Mouse (Mus musculus) small intestine, adult 2 months (tissue): ENCODE data around the gene Htra1. TPM values are rescaled to one million over a fixed set of nuclear protein-coding genes. Genes with fewer than 3 reads are reported as not detected.

Source experiments
- H3K27ac ChIP-seq: fragments of 200-500 bp; 2 replicates; pipeline ENCODE4 v1.5.1; 2012; ENCODE audit warnings: low read depth, low read length, control low read depth, inconsistent platforms; ENCODE audit not compliant: insufficient read depth
- H3K27me3 ChIP-seq: fragments of 200-500 bp; 2 replicates; pipeline ENCODE4 v1.6.1; 2012; ENCODE audit warnings: mild to moderate bottlenecking, moderate library complexity, low read length, inconsistent platforms; ENCODE audit not compliant: control insufficient read depth, insufficient read depth
- H3K36me3 ChIP-seq: fragments of 200-500 bp; 2 replicates; pipeline ENCODE4 v1.6.1; 2012; ENCODE audit warnings: mild to moderate bottlenecking, low read length, control low read depth, inconsistent platforms; ENCODE audit not compliant: control insufficient read depth, insufficient read depth
- H3K4me1 ChIP-seq: fragments of 200-500 bp; 2 replicates; pipeline ENCODE4 v1.6.1; 2012; ENCODE audit warnings: low read length, inconsistent platforms, mixed read lengths; ENCODE audit not compliant: control insufficient read depth, insufficient read depth, insufficient read length
- H3K4me3 ChIP-seq: fragments of 200-500 bp; 2 replicates; pipeline ENCODE4 v1.5.1; 2012; ENCODE audit warnings: low read depth, mild to moderate bottlenecking, control low read depth, inconsistent platforms, low read length, moderate library complexity
- CTCF ChIP-seq: fragments of 200-500 bp; IDR thresholded peaks from 2 replicates; pipeline ENCODE4 v1.5.1; 2012; ENCODE audit warnings: low read depth, mild to moderate bottlenecking, control low read depth, inconsistent platforms, low read length, moderate library complexity, mixed read lengths; ENCODE audit not compliant: insufficient replicate concordance, insufficient read length; ENCODE audit errors: extremely low read depth
- POLR2A ChIP-seq: fragments of 200-500 bp; IDR thresholded peaks from 2 replicates; pipeline ENCODE4 v1.6.1; 2012; ENCODE audit warnings: low read depth, mild to moderate bottlenecking, control low read depth, inconsistent platforms, low read length, moderate library complexity
- WGBS: fragments of 180-500 bp; shearing (Covaris S2); methylation state at CpG from one replicate; pipeline ENCODE4 v1.1.7; 2018; 5-methylcytosine and 5-hydroxymethylcytosine counted together
- polyA plus RNA-seq: library from polyadenylated mRNA; depleted of rRNA; stranded (reverse); fragments of >200 nt; gene quantifications from 2 replicates; pipeline ENCODE4 v1.2.3, GENCODE M21; 2012

The Htra1 gene
- polyA plus RNA-seq, 1 experiment = 35.8 TPM

DNA sequence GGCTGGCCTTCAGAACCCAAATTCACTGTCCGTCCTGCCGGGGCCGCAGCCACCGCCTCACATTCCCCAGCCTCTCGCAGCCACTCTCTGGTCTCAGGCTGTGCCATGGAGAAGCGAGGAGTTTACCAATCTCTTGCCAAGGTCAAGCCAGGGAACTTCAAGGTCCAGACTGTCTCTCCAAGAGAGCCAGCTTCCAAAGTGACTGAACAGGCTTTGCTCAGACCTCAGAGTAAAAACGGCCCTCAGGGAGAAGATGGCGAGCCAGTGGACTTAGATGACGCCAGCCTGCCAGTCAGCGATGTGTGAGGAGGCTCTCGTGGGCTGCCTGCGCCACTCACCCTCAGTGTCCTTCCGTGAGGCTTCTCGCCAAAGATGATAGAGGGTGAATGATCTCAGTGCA lies 25.1 kb upstream of the Htra1 start:
- Histone ChIP-seq H3K4me3 (no peak overlapping the region), H3K4me1 (no peaks in the 10 kb centered on the region), H3K27ac (no peak overlapping the region), H3K27me3 (no peaks in the 10 kb centered on the region), H3K36me3 (peaks cover 40% of the 10 kb centered on the region)
- TF ChIP-seq POLR2A (no peak), CTCF (no peak)
- WGBS = 92% methylated on average over 14 of the region's 14 CpGs

DNA sequence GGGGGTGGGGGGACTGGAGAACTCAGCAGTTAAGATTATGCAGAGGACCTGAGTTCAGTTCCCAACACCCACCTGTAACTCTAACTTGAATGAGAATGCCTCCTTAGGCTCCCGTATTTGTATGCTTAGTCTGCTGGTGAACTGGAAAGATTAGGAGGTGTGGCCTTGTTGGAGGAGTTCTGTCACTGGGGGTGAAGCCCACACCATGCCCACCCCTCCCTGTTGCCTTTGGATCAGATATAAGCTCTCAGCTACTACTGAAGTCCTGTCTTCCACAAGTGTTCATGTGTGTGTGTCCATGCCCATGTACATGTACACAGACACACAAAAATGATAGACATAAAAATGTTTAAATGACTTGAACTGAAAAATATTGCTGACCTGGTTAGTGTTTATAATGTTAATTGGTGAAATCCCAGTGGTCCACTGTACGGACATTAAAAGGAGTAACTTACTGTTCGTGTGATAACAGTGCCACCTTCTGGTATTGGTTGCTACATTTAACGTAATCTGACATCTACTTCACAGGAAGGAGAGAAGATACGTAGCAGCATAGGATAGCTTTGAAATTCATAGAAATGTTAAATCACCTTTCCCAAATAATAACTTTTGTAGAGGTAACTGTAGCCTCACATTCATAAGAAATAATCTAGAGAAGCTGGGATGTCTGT lies 21.1 kb upstream of the Htra1 start:
- 41% methylated on average over 5 of the region's 5 CpGs for WGBS
- Histone ChIP-seq H3K27ac (no peak overlapping the region), H3K36me3 (peaks cover 24% of the 10 kb centered on the region), H3K27me3 (no peaks in the 10 kb centered on the region), H3K4me3 (no peak overlapping the region), H3K4me1 (no peaks in the 10 kb centered on the region)
- TF ChIP-seq POLR2A = no peak
- TF ChIP-seq CTCF = no peak

DNA sequence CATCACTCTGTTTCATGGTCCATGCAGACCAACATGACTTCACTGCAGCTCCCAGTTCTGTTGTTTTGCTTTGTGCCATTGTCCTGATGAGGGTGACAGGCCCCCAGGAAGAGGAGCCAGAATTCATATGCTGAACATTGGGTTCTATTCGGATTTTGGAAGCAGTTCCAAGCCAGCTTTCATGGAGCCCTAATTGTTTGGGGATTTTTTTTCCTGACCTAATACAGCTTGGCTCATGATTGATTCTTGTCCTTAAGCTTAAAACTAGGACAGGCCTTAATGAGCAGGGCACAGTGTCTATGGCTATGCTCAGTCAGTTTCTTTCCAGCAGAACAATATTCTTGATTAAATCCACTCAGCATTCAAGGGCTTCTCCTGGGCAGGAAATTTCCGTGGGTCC lies 17.7 kb upstream of the Htra1 start:
- Histone ChIP-seq H3K27me3 (no peaks in the 10 kb centered on the region), H3K4me1 (no peaks in the 10 kb centered on the region), H3K36me3 (peaks cover 3% of the 10 kb centered on the region; the same call in 1 of the 2 replicates), H3K27ac (no peak overlapping the region), H3K4me3 (no peak overlapping the region)
- TF ChIP-seq POLR2A (no peak), CTCF (no peak)
- WGBS = 63% methylated on average over 2 of the region's 2 CpGs

DNA sequence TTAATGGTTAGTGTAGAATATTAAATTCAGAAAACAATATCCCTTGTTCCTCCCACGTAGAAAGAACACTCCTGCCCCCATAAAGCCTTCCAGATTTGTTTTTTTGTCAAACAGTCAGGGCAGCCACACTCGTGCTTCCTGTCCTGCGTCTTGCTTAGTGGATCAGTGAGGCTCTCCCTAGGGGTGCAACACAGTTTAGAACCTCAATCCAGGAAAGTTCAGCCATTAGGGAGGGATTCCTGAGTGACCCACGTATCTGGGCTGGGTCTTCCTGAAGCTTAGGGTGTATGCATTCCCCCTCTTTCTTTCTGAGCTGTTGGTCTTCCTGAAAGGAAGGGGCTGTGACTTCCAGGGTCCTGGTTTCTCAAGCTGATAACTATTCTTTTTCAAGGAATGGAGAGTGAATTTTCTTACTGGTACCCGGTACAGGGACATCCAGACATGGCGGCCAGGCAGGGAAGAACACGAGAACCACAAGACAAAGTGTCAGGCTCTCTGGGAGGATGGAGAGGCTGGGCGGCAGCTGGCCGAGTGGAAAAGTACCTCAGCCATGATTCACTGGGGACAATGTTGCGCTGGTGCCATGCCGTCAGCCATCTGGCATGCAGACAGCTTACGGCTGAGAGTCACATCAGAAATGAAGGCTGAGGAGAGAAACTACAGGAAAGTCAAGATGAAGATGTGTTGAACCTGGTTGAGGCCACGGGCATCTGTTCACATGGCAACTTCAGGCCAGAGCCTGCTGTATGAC lies 12.8 kb upstream of the Htra1 start:
- H3K4me1 ChIP-seq = no peaks in the 10 kb centered on the region
- 72% methylated on average over 13 of the region's 13 CpGs for WGBS
- no peaks in the 10 kb centered on the region for H3K27me3 ChIP-seq
- no peaks in the 10 kb centered on the region for H3K36me3 ChIP-seq
- no peak overlapping the region for H3K27ac ChIP-seq
- TF ChIP-seq CTCF (no peak), POLR2A (no peak)
- H3K4me3 ChIP-seq = no peak overlapping the region

DNA sequence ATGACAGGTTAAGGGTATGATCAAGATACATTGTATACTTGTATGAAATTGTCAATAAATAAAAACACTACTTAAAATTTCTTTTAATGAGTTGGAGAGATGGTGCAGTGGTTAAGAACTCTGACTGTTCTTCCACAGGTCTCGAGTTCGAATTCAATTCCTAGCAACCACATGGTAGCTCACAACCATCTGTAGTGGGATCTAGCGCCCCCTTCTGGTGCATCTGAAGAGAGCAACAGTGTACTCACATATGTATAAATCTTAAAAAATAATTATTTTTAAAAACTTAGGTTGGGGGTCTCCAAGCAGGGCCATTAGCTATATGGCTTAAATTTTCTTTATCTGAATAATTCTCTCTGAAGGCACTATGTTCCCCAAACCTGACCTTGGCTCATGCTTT lies 5.5 kb upstream of the Htra1 start:
- Histone ChIP-seq H3K27me3 (peaks cover 4% of the 10 kb centered on the region), H3K4me3 (no peak overlapping the region), H3K27ac (no peak overlapping the region), H3K4me1 (no peaks in the 10 kb centered on the region), H3K36me3 (no peaks in the 10 kb centered on the region)
- WGBS = 59% methylated on average over 3 of the region's 3 CpGs
- no peak for TF ChIP-seq CTCF
- no peak for TF ChIP-seq POLR2A

DNA sequence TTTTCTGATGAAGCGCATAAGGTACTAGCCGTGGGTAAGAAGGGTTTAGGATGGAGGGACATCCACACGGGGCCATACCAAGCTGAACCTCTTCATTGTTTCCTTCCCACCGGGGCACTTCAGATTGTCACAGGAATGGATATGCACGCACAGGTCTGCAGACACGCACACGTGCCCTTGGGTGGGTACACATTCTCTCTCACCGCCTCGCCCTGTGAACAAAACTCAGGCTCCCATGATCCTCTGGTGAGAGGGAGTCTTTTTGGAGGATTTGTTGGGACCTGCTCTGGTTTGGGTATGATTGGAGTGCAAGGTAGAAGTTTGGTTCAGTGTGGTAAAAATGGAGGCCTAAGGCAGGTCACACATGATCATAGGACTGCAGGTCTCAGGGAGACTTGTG lies 3.0 kb upstream of the Htra1 start:
- Histone ChIP-seq H3K27ac (no peak overlapping the region), H3K36me3 (no peaks in the 10 kb centered on the region), H3K27me3 (peaks cover 24% of the 10 kb centered on the region), H3K4me3 (no peak overlapping the region), H3K4me1 (no peaks in the 10 kb centered on the region)
- WGBS = 75% methylated on average over 9 of the region's 9 CpGs
- TF ChIP-seq POLR2A (no peak), CTCF (no peak)

DNA sequence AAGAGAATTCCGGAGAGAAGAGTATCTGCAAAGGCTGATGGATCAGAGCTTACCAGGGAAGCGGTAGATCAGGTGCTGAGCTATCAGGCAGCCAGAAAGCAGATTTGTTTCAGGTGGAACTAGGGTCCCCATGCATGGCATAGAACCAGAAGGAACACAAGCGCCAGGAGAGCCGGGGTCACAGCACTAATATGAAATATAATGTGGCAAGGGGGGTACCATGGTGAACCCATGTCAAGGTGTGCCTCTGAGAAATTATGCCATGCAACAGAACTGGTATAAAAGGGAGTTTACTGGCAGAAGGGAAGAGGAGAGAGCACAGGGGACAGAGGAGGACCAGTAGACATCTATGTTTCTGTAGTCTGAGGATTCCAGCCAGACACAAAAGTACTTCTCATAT lies 1.3 kb upstream of the Htra1 start:
- H3K4me1 ChIP-seq = no peaks in the 10 kb centered on the region
- H3K36me3 ChIP-seq = no peaks in the 10 kb centered on the region
- H3K27ac ChIP-seq = no peak overlapping the region
- H3K4me3 ChIP-seq = no peak overlapping the region
- TF ChIP-seq POLR2A = no peak
- peaks cover 24% of the 10 kb centered on the region for H3K27me3 ChIP-seq
- 84% methylated on average over 4 of the region's 4 CpGs for WGBS
